Mouse (Mus musculus) cortical plate, adult 2 months (tissue): Measurements from ENCODE around the gene Ubr7.

Experiments used
- CTCF ChIP-seq: fragments of 200-500 bp; IDR thresholded peaks from 2 replicates; pipeline ENCODE4 v1.5.1; 2011; ENCODE audit warnings: mild to moderate bottlenecking, control low read depth, low read length; ENCODE audit not compliant: insufficient read depth; ENCODE audit errors: extremely low read depth
- POLR2A ChIP-seq: fragments of 200-500 bp; IDR thresholded peaks from 2 replicates; pipeline ENCODE4 v1.6.1; 2011; ENCODE audit warnings: mild to moderate bottlenecking, low read length, control low read depth; ENCODE audit not compliant: insufficient read depth; ENCODE audit errors: extremely low read depth

GRCm38 (mm10) chr12:102744839-102745238, 12.9 kb upstream of the Ubr7 start:
- TF ChIP-seq CTCF (no peak), POLR2A (no peak)
